Mouse (Mus musculus): Measurements from ENCODE around the gene Zswim5. TPM values are rescaled to one million over a fixed set of nuclear protein-coding genes. Genes with fewer than 3 reads are reported as not detected.

The Zswim5 gene
- polyA plus RNA-seq, 1 experiment from 2014 or later = 9.2 TPM

GRCm38 (mm10) chr4:117004649-117005048 lies 127.5 kb downstream of the Zswim5 start:
- DNase-seq (no peak), ATAC-seq (ENCODE audit: low FRiP score, low TSS enrichment) (no peak)
- no peak overlapping the region for H3K4me2 ChIP-seq (ENCODE audit: low read length)
- no peak overlapping the region for H3K4me3 ChIP-seq (replicated peaks; ENCODE audit: low read depth, low read length)
- WGBS = 83% methylated on average over 4 of the region's 4 CpGs
- no peaks in the 10 kb centered on the region for H3K4me1 ChIP-seq (ENCODE audit: control insufficient read depth, insufficient read depth, low read length)
- H3K27me3 ChIP-seq (ENCODE audit: control insufficient read depth, insufficient read depth, low read length) = no peaks in the 10 kb centered on the region
- no peak overlapping the region for H3K27ac ChIP-seq (replicated peaks; ENCODE audit: low read depth, low read length)
- no peak overlapping the region for H3K9ac ChIP-seq (replicated peaks; ENCODE audit: low read length)
- peaks cover 50% of the 10 kb centered on the region for H3K36me3 ChIP-seq (ENCODE audit: control insufficient read depth, insufficient read depth, low read length)
- no peaks in the 10 kb centered on the region for H3K9me3 ChIP-seq (ENCODE audit: control insufficient read depth, low read length)

- Histone ChIP-seq H3K4me2 (ENCODE audit: low read length) (no peak overlapping the region), H3K27ac (replicated peaks; ENCODE audit: low read depth, low read length) (no peak overlapping the region), H3K4me1 (ENCODE audit: control insufficient read depth, insufficient read depth, low read length) (no peaks in the 10 kb centered on the region), H3K4me3 (replicated peaks; ENCODE audit: low read depth, low read length) (no peak overlapping the region), H3K27me3 (ENCODE audit: control insufficient read depth, insufficient read depth, low read length) (no peaks in the 10 kb centered on the region), H3K9me3 (ENCODE audit: control insufficient read depth, low read length) (no peaks in the 10 kb centered on the region), H3K36me3 (ENCODE audit: control insufficient read depth, insufficient read depth, low read length) (peaks cover 39% of the 10 kb centered on the region), H3K9ac (replicated peaks; ENCODE audit: low read length) (no peak overlapping the region)
- WGBS = 76% methylated on average over 7 of the region's 7 CpGs
- ATAC-seq (ENCODE audit: low FRiP score, low TSS enrichment) = no peak
- no peak for DNase-seq
Observed at GRCm38 (mm10) chr4:117005611-117006400, 128.6 kb downstream of the Zswim5 start.

GRCm38 (mm10) chr4:117007058-117007457 lies 129.9 kb downstream of the Zswim5 start:
- peaks cover 28% of the 10 kb centered on the region for H3K36me3 ChIP-seq (ENCODE audit: control insufficient read depth, insufficient read depth, low read length)
- H3K4me3 ChIP-seq (replicated peaks; ENCODE audit: low read depth, low read length) = no peak overlapping the region
- H3K27ac ChIP-seq (replicated peaks; ENCODE audit: low read depth, low read length) = no peak overlapping the region
- H3K4me2 ChIP-seq (ENCODE audit: low read length) = no peak overlapping the region
- whole genome bisulfite sequencing = 73% methylated on average over 3 of the region's 3 CpGs
- H3K9me3 ChIP-seq (ENCODE audit: control insufficient read depth, low read length) = no peaks in the 10 kb centered on the region
- DNase-seq = no peak
- H3K9ac ChIP-seq (replicated peaks; ENCODE audit: low read length) = no peak overlapping the region
- ATAC-seq (ENCODE audit: low FRiP score, low TSS enrichment) = no peak
- no peaks in the 10 kb centered on the region for H3K4me1 ChIP-seq (ENCODE audit: control insufficient read depth, insufficient read depth, low read length)
- no peaks in the 10 kb centered on the region for H3K27me3 ChIP-seq (ENCODE audit: control insufficient read depth, insufficient read depth, low read length)

GRCm38 (mm10) chr4:117010231-117010630 lies 133.1 kb downstream of the Zswim5 start:
- no peaks in the 10 kb centered on the region for H3K9me3 ChIP-seq (ENCODE audit: control insufficient read depth, low read length)
- H3K27me3 ChIP-seq (ENCODE audit: control insufficient read depth, insufficient read depth, low read length) = no peaks in the 10 kb centered on the region
- 89% methylated on average over 5 of the region's 5 CpGs for WGBS
- H3K4me3 ChIP-seq (replicated peaks; ENCODE audit: low read depth, low read length) = no peak overlapping the region
- no peaks in the 10 kb centered on the region for H3K36me3 ChIP-seq (ENCODE audit: control insufficient read depth, insufficient read depth, low read length)
- no peak overlapping the region for H3K9ac ChIP-seq (replicated peaks; ENCODE audit: low read length)
- no peak overlapping the region for H3K27ac ChIP-seq (replicated peaks; ENCODE audit: low read depth, low read length)
- no peaks in the 10 kb centered on the region for H3K4me1 ChIP-seq (ENCODE audit: control insufficient read depth, insufficient read depth, low read length)
- H3K4me2 ChIP-seq (ENCODE audit: low read length) = no peak overlapping the region
- ATAC-seq (ENCODE audit: low FRiP score, low TSS enrichment) (no peak), DNase-seq (no peak)

GRCm38 (mm10) chr4:117013596-117013995 lies 136.4 kb downstream of the Zswim5 start:
- Histone ChIP-seq H3K36me3 (ENCODE audit: control insufficient read depth, insufficient read depth, low read length) (no peaks in the 10 kb centered on the region), H3K27ac (replicated peaks; ENCODE audit: low read depth, low read length) (no peak overlapping the region), H3K27me3 (ENCODE audit: control insufficient read depth, insufficient read depth, low read length) (no peaks in the 10 kb centered on the region), H3K4me3 (replicated peaks; ENCODE audit: low read depth, low read length) (no peak overlapping the region), H3K9ac (replicated peaks; ENCODE audit: low read length) (no peak overlapping the region), H3K4me1 (ENCODE audit: control insufficient read depth, insufficient read depth, low read length) (no peaks in the 10 kb centered on the region), H3K4me2 (ENCODE audit: low read length) (no peak overlapping the region), H3K9me3 (ENCODE audit: control insufficient read depth, low read length) (no peaks in the 10 kb centered on the region)
- DNase-seq (no peak), ATAC-seq (ENCODE audit: low FRiP score, low TSS enrichment) (no peak)
- WGBS = 82% methylated on average over 6 of the region's 6 CpGs

GRCm38 (mm10) chr4:117014901-117015415 lies 137.8 kb downstream of the Zswim5 start:
- DNase-seq = no peak
- 73% methylated on average over 4 of the region's 4 CpGs for WGBS
- Histone ChIP-seq H3K27ac (replicated peaks; ENCODE audit: low read depth, low read length) (no peak overlapping the region), H3K9me3 (ENCODE audit: control insufficient read depth, low read length) (no peaks in the 10 kb centered on the region), H3K9ac (replicated peaks; ENCODE audit: low read length) (no peak overlapping the region), H3K27me3 (ENCODE audit: control insufficient read depth, insufficient read depth, low read length) (no peaks in the 10 kb centered on the region), H3K36me3 (ENCODE audit: control insufficient read depth, insufficient read depth, low read length) (no peaks in the 10 kb centered on the region), H3K4me1 (ENCODE audit: control insufficient read depth, insufficient read depth, low read length) (peaks cover 1% of the 10 kb centered on the region; the same call in 1 of the 2 replicates), H3K4me3 (replicated peaks; ENCODE audit: low read depth, low read length) (no peak overlapping the region), H3K4me2 (ENCODE audit: low read length) (no peak overlapping the region)
- no peak for ATAC-seq (ENCODE audit: low FRiP score, low TSS enrichment)

- Histone ChIP-seq H3K27ac (replicated peaks; ENCODE audit: low read depth, low read length) (no peak overlapping the region), H3K4me3 (replicated peaks; ENCODE audit: low read depth, low read length) (no peak overlapping the region), H3K4me1 (ENCODE audit: control insufficient read depth, insufficient read depth, low read length) (peaks cover 6% of the 10 kb centered on the region; the same call in 1 of the 2 replicates), H3K4me2 (ENCODE audit: low read length) (no peak overlapping the region), H3K9ac (replicated peaks; ENCODE audit: low read length) (no peak overlapping the region), H3K36me3 (ENCODE audit: control insufficient read depth, insufficient read depth, low read length) (peaks cover 8% of the 10 kb centered on the region), H3K27me3 (ENCODE audit: control insufficient read depth, insufficient read depth, low read length) (no peaks in the 10 kb centered on the region), H3K9me3 (ENCODE audit: control insufficient read depth, low read length) (no peaks in the 10 kb centered on the region)
- ATAC-seq (ENCODE audit: low FRiP score, low TSS enrichment) = no peak
- no peak for DNase-seq
- 88% methylated on average over 2 of the region's 2 CpGs for WGBS
Observed at GRCm38 (mm10) chr4:117017738-117018137, 140.6 kb downstream of the Zswim5 start.

GRCm38 (mm10) chr4:117018327-117018726 lies 141.2 kb downstream of the Zswim5 start:
- no peak overlapping the region for H3K4me2 ChIP-seq (ENCODE audit: low read length)
- no peaks in the 10 kb centered on the region for H3K9me3 ChIP-seq (ENCODE audit: control insufficient read depth, low read length)
- H3K27ac ChIP-seq (replicated peaks; ENCODE audit: low read depth, low read length) = no peak overlapping the region
- no peak overlapping the region for H3K9ac ChIP-seq (replicated peaks; ENCODE audit: low read length)
- DNase-seq (no peak), ATAC-seq (ENCODE audit: low FRiP score, low TSS enrichment) (no peak)
- H3K27me3 ChIP-seq (ENCODE audit: control insufficient read depth, insufficient read depth, low read length) = no peaks in the 10 kb centered on the region
- H3K4me1 ChIP-seq (ENCODE audit: control insufficient read depth, insufficient read depth, low read length) = peaks cover 6% of the 10 kb centered on the region; the same call in 1 of the 2 replicates
- 87% methylated on average over 7 of the region's 7 CpGs for WGBS
- peaks cover 14% of the 10 kb centered on the region for H3K36me3 ChIP-seq (ENCODE audit: control insufficient read depth, insufficient read depth, low read length)
- no peak overlapping the region for H3K4me3 ChIP-seq (replicated peaks; ENCODE audit: low read depth, low read length)

All from midbrain, embryonic 14.5 days (tissue).